Comparison of ENCODE assay signal across 23 mouse cellular contexts in genomic region chr11:113360049-113360835, GRCm38 (mm10).
DNase-seq lines count a peak whose midpoint lies in the region; ATAC-seq and TF ChIP-seq lines count a peak whose summit lies in the region.
"Had no signal": no experiment of that assay in that cellular context is flagged by ENCODE, and none has a peak within 500 bp of the region (broad histone marks: within the 10 kb centered on the region; RNA-seq: fewer than 3 reads in every experiment).

No protein-coding gene starts in this region.

- H3K4me1 ChIP-seq in midbrain, embryonic 16.5 days (ENCODE audit: control insufficient read depth, insufficient read depth, low read length) = 0 out of 2 replicates have a peak, but pooled peaks cover 2% of the 10 kb centered on the region
- H3K4me1 ChIP-seq in heart, embryonic 10.5 days = peaks cover 17% of the 10 kb centered on the region

- no peak for TF ChIP-seq CTCF in layer of hippocampus, adult 2 months (conservative IDR thresholded peaks at IDR 0.05)

- peak overlapping the region; percentile 80 for H3K27ac ChIP-seq in layer of hippocampus, adult 2 months
- no peak overlapping the region for H3K27ac ChIP-seq in midbrain, embryonic 16.5 days (ENCODE audit: low read length)
- no peak overlapping the region for H3K27ac ChIP-seq in heart, embryonic 10.5 days
- H3K27ac ChIP-seq: embryonic facial prominence, embryonic 15.5 days; forebrain, embryonic 13.5 days; heart, adult 2 months; hindbrain, embryonic 10.5 days; hindbrain, embryonic 15.5 days had no signal

- no peaks in the 10 kb centered on the region for H3K36me3 ChIP-seq in midbrain, embryonic 16.5 days (ENCODE audit: control insufficient read depth, insufficient read depth, low read length)
- peaks cover 8% of the 10 kb centered on the region; the same call in 1 of the 2 replicates for H3K36me3 ChIP-seq in heart, embryonic 10.5 days
- H3K36me3 ChIP-seq: embryonic facial prominence, embryonic 15.5 days; hindbrain, embryonic 15.5 days had no signal

- H3K9me3 ChIP-seq in midbrain, embryonic 16.5 days (replicated peaks; ENCODE audit: control insufficient read depth, low read length, poor library complexity, severe bottlenecking) = no peaks in the 10 kb centered on the region
- peaks cover 4% of the 10 kb centered on the region; the same call in 1 of the 2 replicates for H3K9me3 ChIP-seq in heart, embryonic 10.5 days
- H3K9me3 ChIP-seq: embryonic facial prominence, embryonic 15.5 days; forebrain, embryonic 13.5 days; hindbrain, embryonic 10.5 days; hindbrain, embryonic 15.5 days had no signal

- no peak overlapping the region for H3K4me2 ChIP-seq in midbrain, embryonic 16.5 days (ENCODE audit: low read length)
- H3K4me2 ChIP-seq: embryonic facial prominence, embryonic 15.5 days; forebrain, embryonic 13.5 days; heart, embryonic 12.5 days; hindbrain, embryonic 15.5 days had no signal

- no peak for ATAC-seq in midbrain, embryonic 16.5 days
- ATAC-seq: forebrain, embryonic 13.5 days; inflammation-experienced regulatory T-cells, adult 6 months; intestine, postnatal 0 days had no signal

- peak; percentile 17 to 31 for DNase-seq in cerebellum, postnatal 14 days
- no peak for DNase-seq in cerebellum, postnatal 25 days
- peak; percentile 16 to 43 for DNase-seq in layer of hippocampus, adult 2 months (ENCODE audit: low spot score in 2 of 2)
- DNase-seq in layer of hippocampus, adult 11-12 months (ENCODE audit: low spot score) = no peak
- DNase-seq in MN1 (ENCODE audit: low spot score) = peak; percentile 14
- peak; percentile 24 to 32 for DNase-seq in layer of hippocampus, postnatal 36 days
- no peak for DNase-seq in heart, embryonic 10.5 days (ENCODE audit: low spot score)
- DNase-seq: adrenal gland, adult 8-10 months; adrenal gland, postnatal 36 days; cerebellum, adult 11-12 months; cerebellum, adult 9-10 months; embryo, embryonic 11 days; gastrocnemius, postnatal 10 days; heart, adult 2 months had no signal

- 87% methylated on average over 10 of the region's 10 CpGs for WGBS in midbrain, embryonic 16.5 days
- WGBS in heart, embryonic 10.5 days = 90% methylated on average over 10 of the region's 10 CpGs

- H3K4me3 ChIP-seq in layer of hippocampus, adult 2 months = no peak overlapping the region
- H3K4me3 ChIP-seq in midbrain, embryonic 16.5 days (ENCODE audit: low read depth, low read length) = no peak overlapping the region
- H3K4me3 ChIP-seq in heart, embryonic 10.5 days = no peak overlapping the region
- H3K4me3 ChIP-seq: embryonic facial prominence, embryonic 15.5 days; forebrain, embryonic 13.5 days; heart, adult 2 months; heart, embryonic 12.5 days; hindbrain, embryonic 10.5 days; hindbrain, embryonic 15.5 days had no signal

- H3K27me3 ChIP-seq in midbrain, embryonic 16.5 days (ENCODE audit: control insufficient read depth, insufficient read depth, low read depth, low read length) = no peaks in the 10 kb centered on the region
- H3K27me3 ChIP-seq in heart, embryonic 10.5 days (ENCODE audit: insufficient read depth, poor library complexity, severe bottlenecking) = no peaks in the 10 kb centered on the region
- H3K27me3 ChIP-seq: CH12.LX; embryonic facial prominence, embryonic 15.5 days; forebrain, embryonic 13.5 days; heart, embryonic 12.5 days; hindbrain, embryonic 15.5 days had no signal

- H3K9ac ChIP-seq in midbrain, embryonic 16.5 days (ENCODE audit: low read depth, low read length) = no peak overlapping the region
- H3K9ac ChIP-seq: embryonic facial prominence, embryonic 15.5 days; forebrain, embryonic 13.5 days; heart, embryonic 12.5 days; hindbrain, embryonic 15.5 days had no signal

Comparison
In these comparisons a context has a peak if more than half of its experiments do, and no peak if none do; other contexts are left out.
1. DNase-seq: peak in cerebellum, postnatal 14 days (2 of 2), layer of hippocampus, adult 2 months (2 of 2), MN1 (single experiment) and layer of hippocampus, postnatal 36 days (2 of 2); none in cerebellum, postnatal 25 days (0 of 2), layer of hippocampus, adult 11-12 months (single experiment) and heart, embryonic 10.5 days (single experiment).